Comparison of ENCODE assay signal across 9 mouse cellular contexts in the genomic region with DNA sequence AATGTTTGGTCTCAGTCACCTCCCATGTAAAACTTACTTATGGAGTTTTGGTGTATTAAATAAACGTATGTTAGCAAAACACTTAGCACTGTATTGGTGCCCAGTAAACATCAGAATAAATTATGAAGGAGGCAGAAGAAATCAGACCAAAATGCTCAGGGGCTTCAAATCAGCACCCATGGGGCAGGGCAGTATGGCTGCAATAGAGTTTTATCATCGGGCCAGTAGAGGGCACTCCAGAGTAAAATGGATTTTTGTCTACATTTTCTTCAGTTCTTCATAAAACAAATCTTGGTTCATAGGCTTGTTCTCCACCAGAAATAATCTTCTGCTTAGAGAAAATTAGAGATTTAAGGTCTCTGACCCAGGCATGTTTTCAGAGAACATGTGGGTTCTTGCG.
DNase-seq lines count a peak whose midpoint lies in the region.
"Had no signal": no experiment of that assay in that cellular context is flagged by ENCODE, and none has a peak within 500 bp of the region (broad histone marks: within the 10 kb centered on the region; RNA-seq: fewer than 3 reads in every experiment).

No protein-coding gene starts in this region.

- DNase-seq in cerebellum, adult 8-10 months = peak; percentile 70
- DNase-seq in cerebellum, postnatal 4 days (ENCODE audit: low spot score in 2 of 2) = no peak
- peak; percentile 41 for DNase-seq in kidney, postnatal 10 days
- no peak for DNase-seq in kidney, adult 11 months
- DNase-seq in 416B (ENCODE audit: low read depth) = peak; percentile 38
- peak; percentile 75 to 78 for DNase-seq in cerebellum, postnatal 14 days
- DNase-seq in thymus, postnatal 14 days = no peak
- DNase-seq in layer of hippocampus, adult 8-10 months (ENCODE audit: low spot score in 2 of 2) = no peak
- DNase-seq: kidney, adult 18-20 months had no signal

Comparison
In these comparisons a context has a peak if more than half of its experiments do, and no peak if none do; other contexts are left out.
1. DNase-seq: peak in cerebellum, adult 8-10 months (single experiment), kidney, postnatal 10 days (single experiment), 416B (single experiment) and cerebellum, postnatal 14 days (2 of 2); none in cerebellum, postnatal 4 days (0 of 2), kidney, adult 11 months (single experiment), thymus, postnatal 14 days (single experiment) and layer of hippocampus, adult 8-10 months (0 of 2).